Mouse (Mus musculus): ENCODE data around the gene Cdc42ep4. TPM values are rescaled to one million over a fixed set of nuclear protein-coding genes. Genes with fewer than 3 reads are reported as not detected.

Cdc42ep4 gene
- polyA plus RNA-seq, 1 experiment from 2014 or later: 49.5 TPM

- ATAC-seq (ENCODE audit: low FRiP score, low TSS enrichment) (no peak), DNase-seq (peak; percentile 26)
- peak overlapping the region; percentile 93 for H3K27ac ChIP-seq (replicated peaks; ENCODE audit: low read depth, low read length)
- peak overlapping the region; percentile 89 for H3K9ac ChIP-seq (replicated peaks; ENCODE audit: low read length)
- no peaks in the 10 kb centered on the region for H3K9me3 ChIP-seq (ENCODE audit: control insufficient read depth, low read length)
- H3K36me3 ChIP-seq (ENCODE audit: control insufficient read depth, insufficient read depth, low read length): no peaks in the 10 kb centered on the region; the same call in 1 of the 2 replicates
- no peaks in the 10 kb centered on the region for H3K27me3 ChIP-seq (ENCODE audit: control insufficient read depth, insufficient read depth, low read length)
- peak overlapping the region; percentile 80 for H3K4me2 ChIP-seq (ENCODE audit: low read length)
- H3K4me1 ChIP-seq (ENCODE audit: control insufficient read depth, insufficient read depth, low read length): peaks cover 34% of the 10 kb centered on the region
- peak overlapping the region; percentile 87 for H3K4me3 ChIP-seq (replicated peaks; ENCODE audit: low read depth, low read length)
- WGBS: 9% methylated on average over 21 of the region's 21 CpGs
Measured at GRCm38 (mm10) chr11:113748797-113749521, 2.7 kb downstream of the Cdc42ep4 start.

- no peak overlapping the region for H3K27ac ChIP-seq (replicated peaks; ENCODE audit: low read depth, low read length)
- no peaks in the 10 kb centered on the region for H3K27me3 ChIP-seq (ENCODE audit: control insufficient read depth, insufficient read depth, low read length)
- no peaks in the 10 kb centered on the region for H3K9me3 ChIP-seq (ENCODE audit: control insufficient read depth, low read length)
- WGBS: 82% methylated on average over 11 of the region's 11 CpGs
- ATAC-seq (ENCODE audit: low FRiP score, low TSS enrichment): no peak
- peaks cover 34% of the 10 kb centered on the region for H3K4me1 ChIP-seq (ENCODE audit: control insufficient read depth, insufficient read depth, low read length)
- H3K4me2 ChIP-seq (ENCODE audit: low read length): peak overlapping the region; percentile 80
- no peak for DNase-seq
- H3K9ac ChIP-seq (replicated peaks; ENCODE audit: low read length): no peak overlapping the region
- no peak overlapping the region for H3K4me3 ChIP-seq (replicated peaks; ENCODE audit: low read depth, low read length)
- H3K36me3 ChIP-seq (ENCODE audit: control insufficient read depth, insufficient read depth, low read length): no peaks in the 10 kb centered on the region; the same call in 1 of the 2 replicates
Measured at GRCm38 (mm10) chr11:113747725-113748380, 3.8 kb downstream of the Cdc42ep4 start.

GRCm38 (mm10) chr11:113747056-113747455 is 4.6 kb downstream of the Cdc42ep4 start:
- DNase-seq (peak; percentile 61), ATAC-seq (ENCODE audit: low FRiP score, low TSS enrichment) (no peak)
- H3K9me3 ChIP-seq (ENCODE audit: control insufficient read depth, low read length): no peaks in the 10 kb centered on the region
- H3K27ac ChIP-seq (replicated peaks; ENCODE audit: low read depth, low read length): no peak overlapping the region
- no peak overlapping the region; the same call in 1 of the 2 replicates for H3K4me2 ChIP-seq (ENCODE audit: low read length)
- H3K36me3 ChIP-seq (ENCODE audit: control insufficient read depth, insufficient read depth, low read length): no peaks in the 10 kb centered on the region; the same call in 1 of the 2 replicates
- no peak overlapping the region for H3K4me3 ChIP-seq (replicated peaks; ENCODE audit: low read depth, low read length)
- WGBS: 81% methylated on average over 16 of the region's 16 CpGs
- H3K27me3 ChIP-seq (ENCODE audit: control insufficient read depth, insufficient read depth, low read length): no peaks in the 10 kb centered on the region
- peaks cover 30% of the 10 kb centered on the region for H3K4me1 ChIP-seq (ENCODE audit: control insufficient read depth, insufficient read depth, low read length)
- 0 out of 2 replicates have a peak overlapping the region, but pooled peaks have one; percentile 2 for H3K9ac ChIP-seq (replicated peaks; ENCODE audit: low read length)

- Histone ChIP-seq H3K27me3 (ENCODE audit: control insufficient read depth, insufficient read depth, low read length) (no peaks in the 10 kb centered on the region), H3K27ac (replicated peaks; ENCODE audit: low read depth, low read length) (no peak overlapping the region), H3K9me3 (ENCODE audit: control insufficient read depth, low read length) (no peaks in the 10 kb centered on the region), H3K4me2 (ENCODE audit: low read length) (no peak overlapping the region), H3K9ac (replicated peaks; ENCODE audit: low read length) (no peak overlapping the region), H3K4me1 (ENCODE audit: control insufficient read depth, insufficient read depth, low read length) (peaks cover 28% of the 10 kb centered on the region), H3K4me3 (replicated peaks; ENCODE audit: low read depth, low read length) (no peak overlapping the region), H3K36me3 (ENCODE audit: control insufficient read depth, insufficient read depth, low read length) (no peaks in the 10 kb centered on the region; the same call in 1 of the 2 replicates)
- ATAC-seq (ENCODE audit: low FRiP score, low TSS enrichment): no peak
- no peak for DNase-seq
- 94% methylated on average over 4 of the region's 4 CpGs for WGBS
Measured at GRCm38 (mm10) chr11:113745961-113746360, 5.7 kb downstream of the Cdc42ep4 start.

- H3K4me1 ChIP-seq (ENCODE audit: control insufficient read depth, insufficient read depth, low read length): peaks cover 9% of the 10 kb centered on the region
- H3K9ac ChIP-seq (replicated peaks; ENCODE audit: low read length): no peak overlapping the region
- ATAC-seq (ENCODE audit: low FRiP score, low TSS enrichment) (no peak), DNase-seq (no peak)
- WGBS: 89% methylated on average over 1 of the region's 1 CpGs
- H3K9me3 ChIP-seq (ENCODE audit: control insufficient read depth, low read length): no peaks in the 10 kb centered on the region
- H3K4me3 ChIP-seq (replicated peaks; ENCODE audit: low read depth, low read length): no peak overlapping the region
- H3K36me3 ChIP-seq (ENCODE audit: control insufficient read depth, insufficient read depth, low read length): no peaks in the 10 kb centered on the region; the same call in 1 of the 2 replicates
- H3K27me3 ChIP-seq (ENCODE audit: control insufficient read depth, insufficient read depth, low read length): no peaks in the 10 kb centered on the region
- H3K27ac ChIP-seq (replicated peaks; ENCODE audit: low read depth, low read length): no peak overlapping the region
- H3K4me2 ChIP-seq (ENCODE audit: low read length): no peak overlapping the region
Measured at GRCm38 (mm10) chr11:113742998-113743397, 8.7 kb downstream of the Cdc42ep4 start.

- Histone ChIP-seq H3K27ac (replicated peaks; ENCODE audit: low read depth, low read length) (no peak overlapping the region), H3K4me2 (ENCODE audit: low read length) (no peak overlapping the region), H3K9me3 (ENCODE audit: control insufficient read depth, low read length) (no peaks in the 10 kb centered on the region), H3K9ac (replicated peaks; ENCODE audit: low read length) (no peak overlapping the region), H3K4me3 (replicated peaks; ENCODE audit: low read depth, low read length) (no peak overlapping the region), H3K4me1 (ENCODE audit: control insufficient read depth, insufficient read depth, low read length) (peaks cover 5% of the 10 kb centered on the region; the same call in 1 of the 2 replicates), H3K27me3 (ENCODE audit: control insufficient read depth, insufficient read depth, low read length) (no peaks in the 10 kb centered on the region), H3K36me3 (ENCODE audit: control insufficient read depth, insufficient read depth, low read length) (no peaks in the 10 kb centered on the region)
- no peak for ATAC-seq (ENCODE audit: low FRiP score, low TSS enrichment)
- 92% methylated on average over 7 of the region's 7 CpGs for WGBS
- no peak for DNase-seq
Measured at GRCm38 (mm10) chr11:113740100-113740499, 11.6 kb downstream of the Cdc42ep4 start.

GRCm38 (mm10) chr11:113739213-113739612 is 12.5 kb downstream of the Cdc42ep4 start:
- H3K4me1 ChIP-seq (ENCODE audit: control insufficient read depth, insufficient read depth, low read length): peaks cover 5% of the 10 kb centered on the region; the same call in 1 of the 2 replicates
- WGBS: 86% methylated on average over 8 of the region's 8 CpGs
- DNase-seq: no peak

GRCm38 (mm10) chr11:113737912-113738311 is 13.8 kb downstream of the Cdc42ep4 start:
- WGBS: 79% methylated on average over 8 of the region's 8 CpGs
- Histone ChIP-seq H3K4me1 (ENCODE audit: control insufficient read depth, insufficient read depth, low read length) (peaks cover 5% of the 10 kb centered on the region; the same call in 1 of the 2 replicates), H3K4me3 (replicated peaks; ENCODE audit: low read depth, low read length) (no peak overlapping the region), H3K27me3 (ENCODE audit: control insufficient read depth, insufficient read depth, low read length) (no peaks in the 10 kb centered on the region), H3K9ac (replicated peaks; ENCODE audit: low read length) (no peak overlapping the region), H3K36me3 (ENCODE audit: control insufficient read depth, insufficient read depth, low read length) (no peaks in the 10 kb centered on the region), H3K9me3 (ENCODE audit: control insufficient read depth, low read length) (no peaks in the 10 kb centered on the region), H3K27ac (replicated peaks; ENCODE audit: low read depth, low read length) (no peak overlapping the region), H3K4me2 (ENCODE audit: low read length) (no peak overlapping the region)
- DNase-seq: no peak
- ATAC-seq (ENCODE audit: low FRiP score, low TSS enrichment): no peak

More at GRCm38 (mm10) chr11:113739213-113739612, 12.5 kb downstream of the Cdc42ep4 start:
- no peak for ATAC-seq (ENCODE audit: low FRiP score, low TSS enrichment)
- Histone ChIP-seq H3K9ac (replicated peaks; ENCODE audit: low read length) (no peak overlapping the region), H3K4me2 (ENCODE audit: low read length) (no peak overlapping the region), H3K27ac (replicated peaks; ENCODE audit: low read depth, low read length) (no peak overlapping the region), H3K27me3 (ENCODE audit: control insufficient read depth, insufficient read depth, low read length) (no peaks in the 10 kb centered on the region), H3K9me3 (ENCODE audit: control insufficient read depth, low read length) (no peaks in the 10 kb centered on the region), H3K4me3 (replicated peaks; ENCODE audit: low read depth, low read length) (no peak overlapping the region), H3K36me3 (ENCODE audit: control insufficient read depth, insufficient read depth, low read length) (no peaks in the 10 kb centered on the region)

Measured in midbrain, embryonic 14.5 days (tissue).